Mouse (Mus musculus): ENCODE data around the gene Pam16. TPM values are rescaled to one million over a fixed set of nuclear protein-coding genes. Genes with fewer than 3 reads are reported as not detected.

Pam16 gene
- polyA plus RNA-seq, 1 experiment from 2014 or later: 80.5 TPM

- H3K9me3 ChIP-seq (ENCODE audit: control insufficient read depth, low read length): no peaks in the 10 kb centered on the region
- peaks cover 73% of the 10 kb centered on the region for H3K4me1 ChIP-seq (replicated peaks; ENCODE audit: control insufficient read depth, insufficient read depth, low read length)
- 0 out of 2 replicates have a peak overlapping the region, but pooled peaks have one; percentile 87 for H3K4me3 ChIP-seq (ENCODE audit: low read depth, low read length)
- H3K27me3 ChIP-seq (replicated peaks; ENCODE audit: control insufficient read depth, insufficient read depth, low read length): no peaks in the 10 kb centered on the region
- no peak overlapping the region for H3K9ac ChIP-seq (ENCODE audit: low read length)
- peak overlapping the region; percentile 44; the same call in 1 of the 2 replicates for H3K27ac ChIP-seq (ENCODE audit: low read depth)
- H3K36me3 ChIP-seq (ENCODE audit: control insufficient read depth, insufficient read depth, low read length): no peaks in the 10 kb centered on the region
- ATAC-seq (replicated peaks; ENCODE audit: low FRiP score, low TSS enrichment, low read depth): no peak
- no peak for DNase-seq (ENCODE audit: low spot score)
- peak overlapping the region; percentile 100 for H3K4me2 ChIP-seq (ENCODE audit: low read length)
- 56% methylated on average over 2 of the region's 2 CpGs for WGBS
Observed at GRCm38 (mm10) chr16:4596836-4597235, 28.0 kb downstream of the Pam16 start.

- no peak for ATAC-seq (replicated peaks; ENCODE audit: low FRiP score, low TSS enrichment, low read depth)
- Histone ChIP-seq H3K36me3 (ENCODE audit: control insufficient read depth, insufficient read depth, low read length) (no peaks in the 10 kb centered on the region), H3K9ac (ENCODE audit: low read length) (peak overlapping the region; percentile 90), H3K9me3 (ENCODE audit: control insufficient read depth, low read length) (no peaks in the 10 kb centered on the region), H3K4me2 (ENCODE audit: low read length) (peak overlapping the region; percentile 100), H3K4me3 (ENCODE audit: low read depth, low read length) (peak overlapping the region; percentile 87), H3K4me1 (replicated peaks; ENCODE audit: control insufficient read depth, insufficient read depth, low read length) (peaks cover 70% of the 10 kb centered on the region), H3K27ac (ENCODE audit: low read depth) (peak overlapping the region; percentile 93), H3K27me3 (replicated peaks; ENCODE audit: control insufficient read depth, insufficient read depth, low read length) (no peaks in the 10 kb centered on the region)
- DNase-seq (ENCODE audit: low spot score): no peak
- WGBS: 13% methylated on average over 3 of the region's 3 CpGs
Observed at GRCm38 (mm10) chr16:4596141-4596728, 28.6 kb downstream of the Pam16 start.

- Histone ChIP-seq H3K27ac (ENCODE audit: low read depth) (peak overlapping the region; percentile 93), H3K27me3 (replicated peaks; ENCODE audit: control insufficient read depth, insufficient read depth, low read length) (no peaks in the 10 kb centered on the region), H3K4me2 (ENCODE audit: low read length) (peak overlapping the region; percentile 100), H3K9ac (ENCODE audit: low read length) (peak overlapping the region; percentile 90), H3K4me3 (ENCODE audit: low read depth, low read length) (peak overlapping the region; percentile 87), H3K4me1 (replicated peaks; ENCODE audit: control insufficient read depth, insufficient read depth, low read length) (peaks cover 63% of the 10 kb centered on the region), H3K36me3 (ENCODE audit: control insufficient read depth, insufficient read depth, low read length) (peaks cover 6% of the 10 kb centered on the region), H3K9me3 (ENCODE audit: control insufficient read depth, low read length) (no peaks in the 10 kb centered on the region)
- ATAC-seq (replicated peaks; ENCODE audit: low FRiP score, low TSS enrichment, low read depth): peak; percentile 24
- 2% methylated on average over 5 of the region's 5 CpGs for WGBS
- no peak for DNase-seq (ENCODE audit: low spot score)
Observed at GRCm38 (mm10) chr16:4595527-4595963, 29.2 kb downstream of the Pam16 start.

- Histone ChIP-seq H3K9me3 (ENCODE audit: control insufficient read depth, low read length) (no peaks in the 10 kb centered on the region), H3K4me3 (ENCODE audit: low read depth, low read length) (peak overlapping the region; percentile 87), H3K27me3 (replicated peaks; ENCODE audit: control insufficient read depth, insufficient read depth, low read length) (no peaks in the 10 kb centered on the region), H3K36me3 (ENCODE audit: control insufficient read depth, insufficient read depth, low read length) (peaks cover 10% of the 10 kb centered on the region), H3K4me2 (ENCODE audit: low read length) (peak overlapping the region; percentile 100), H3K27ac (ENCODE audit: low read depth) (peak overlapping the region; percentile 93), H3K9ac (ENCODE audit: low read length) (peak overlapping the region; percentile 90), H3K4me1 (replicated peaks; ENCODE audit: control insufficient read depth, insufficient read depth, low read length) (peaks cover 58% of the 10 kb centered on the region)
- under 1% methylated on average over 32 of the region's 52 CpGs for WGBS
- ATAC-seq (replicated peaks; ENCODE audit: low FRiP score, low TSS enrichment, low read depth) (peak; percentile 13; the same call in 1 of the 2 replicates), DNase-seq (ENCODE audit: low spot score) (no peak)
Observed at GRCm38 (mm10) chr16:4594814-4595526, 29.8 kb downstream of the Pam16 start.

- under 1% methylated on average over 35 of the region's 74 CpGs for WGBS
Observed at GRCm38 (mm10) chr16:4593971-4594813, 30.6 kb downstream of the Pam16 start, which contains the start of gene Glis2. Gene Glis2 (plus strand): TSS chr16:4594713.

GRCm38 (mm10) chr16:4592909-4593875 is 31.6 kb downstream of the Pam16 start:
- DNase-seq (ENCODE audit: low spot score): peak; percentile 77
- peak overlapping the region; percentile 90 for H3K9ac ChIP-seq (ENCODE audit: low read length)
- no peak for ATAC-seq (replicated peaks; ENCODE audit: low FRiP score, low TSS enrichment, low read depth)
- peaks cover 41% of the 10 kb centered on the region for H3K4me1 ChIP-seq (replicated peaks; ENCODE audit: control insufficient read depth, insufficient read depth, low read length)
- WGBS: 12% methylated on average over 32 of the region's 32 CpGs
- peak overlapping the region; percentile 93 for H3K27ac ChIP-seq (ENCODE audit: low read depth)
- no peaks in the 10 kb centered on the region for H3K27me3 ChIP-seq (replicated peaks; ENCODE audit: control insufficient read depth, insufficient read depth, low read length)
- H3K4me3 ChIP-seq (ENCODE audit: low read depth, low read length): peak overlapping the region; percentile 87
- H3K36me3 ChIP-seq (ENCODE audit: control insufficient read depth, insufficient read depth, low read length): peaks cover 10% of the 10 kb centered on the region
- peak overlapping the region; percentile 78 for H3K4me2 ChIP-seq (ENCODE audit: low read length)
- H3K9me3 ChIP-seq (ENCODE audit: control insufficient read depth, low read length): no peaks in the 10 kb centered on the region

More at GRCm38 (mm10) chr16:4593971-4594813, 30.6 kb downstream of the Pam16 start, which contains the start of gene Glis2:
- peak; percentile 86 for ATAC-seq (replicated peaks; ENCODE audit: low FRiP score, low TSS enrichment, low read depth)
- peak within 1 kb of the TSS; percentile 93 for H3K27ac ChIP-seq (ENCODE audit: low read depth)
- peak within 1 kb of the TSS; percentile 100 for H3K4me2 ChIP-seq (ENCODE audit: low read length)
- H3K27me3 ChIP-seq (replicated peaks; ENCODE audit: control insufficient read depth, insufficient read depth, low read length): no peaks in the 10 kb centered on the region
- peak; percentile 87 for DNase-seq (ENCODE audit: low spot score)
- peak within 1 kb of the TSS; percentile 90 for H3K9ac ChIP-seq (ENCODE audit: low read length)
- peaks cover 51% of the 10 kb centered on the region for H3K4me1 ChIP-seq (replicated peaks; ENCODE audit: control insufficient read depth, insufficient read depth, low read length)
- H3K36me3 ChIP-seq (ENCODE audit: control insufficient read depth, insufficient read depth, low read length): peaks cover 10% of the 10 kb centered on the region
- H3K9me3 ChIP-seq (ENCODE audit: control insufficient read depth, low read length): no peaks in the 10 kb centered on the region
- peak within 1 kb of the TSS; percentile 87 for H3K4me3 ChIP-seq (ENCODE audit: low read depth, low read length)

GRCm38 (mm10) chr16:4590236-4590635 is 34.6 kb downstream of the Pam16 start:
- peaks cover 32% of the 10 kb centered on the region for H3K4me1 ChIP-seq (replicated peaks; ENCODE audit: control insufficient read depth, insufficient read depth, low read length)
- no peak overlapping the region for H3K9ac ChIP-seq (ENCODE audit: low read length)
- WGBS: 95% methylated on average over 9 of the region's 9 CpGs
- no peak for DNase-seq (ENCODE audit: low spot score)
- no peak overlapping the region for H3K27ac ChIP-seq (ENCODE audit: low read depth)
- no peak overlapping the region for H3K4me3 ChIP-seq (ENCODE audit: low read depth, low read length)
- no peaks in the 10 kb centered on the region for H3K27me3 ChIP-seq (replicated peaks; ENCODE audit: control insufficient read depth, insufficient read depth, low read length)
- no peaks in the 10 kb centered on the region for H3K9me3 ChIP-seq (ENCODE audit: control insufficient read depth, low read length)
- H3K4me2 ChIP-seq (ENCODE audit: low read length): no peak overlapping the region
- H3K36me3 ChIP-seq (ENCODE audit: control insufficient read depth, insufficient read depth, low read length): peaks cover 10% of the 10 kb centered on the region
- no peak for ATAC-seq (replicated peaks; ENCODE audit: low FRiP score, low TSS enrichment, low read depth)

Data from intestine, embryonic 14.5 days (tissue).